Mouse (Mus musculus): Measurements from ENCODE around the gene Aanat. TPM values are rescaled to one million over a fixed set of nuclear protein-coding genes. Genes with fewer than 3 reads are reported as not detected.
A peak's percentile ranks its signal among the peaks of the same experiment; 100 is the strongest.

Aanat gene
- polyA plus RNA-seq, 1 experiment from 2014 or later: not detected

GRCm38 (mm10) chr11:116547296-116548060 is 38.8 kb upstream of the Aanat start:
- ATAC-seq: no peak
- no peak for DNase-seq
- H3K36me3 ChIP-seq (replicated peaks; ENCODE audit: insufficient read depth, low read length): peaks cover 65% of the 10 kb centered on the region
- no peak for TF ChIP-seq EP300 (IDR thresholded peaks at IDR 0.05; ENCODE audit: low read depth)
- TF ChIP-seq CTCF (IDR thresholded peaks at IDR 0.05; ENCODE audit: low read depth): no peak
- H3K4me2 ChIP-seq (ENCODE audit: low read depth, low read length): no peak overlapping the region
- no peak overlapping the region for H3K9ac ChIP-seq (replicated peaks)
- no peak overlapping the region for H3K27ac ChIP-seq (ENCODE audit: low read depth)
- peaks cover 35% of the 10 kb centered on the region for H3K4me1 ChIP-seq (ENCODE audit: insufficient read depth)
- no peaks in the 10 kb centered on the region for H3K9me3 ChIP-seq (ENCODE audit: low read length)
- H3K27me3 ChIP-seq (ENCODE audit: insufficient read depth, low read length): no peaks in the 10 kb centered on the region
- no peak overlapping the region for H3K4me3 ChIP-seq (ENCODE audit: low read depth, low read length)
- WGBS (ENCODE audit: insufficient replicate concordance): 91% methylated on average over 17 of the region's 17 CpGs

GRCm38 (mm10) chr11:116548780-116549179 is 37.5 kb upstream of the Aanat start:
- peak overlapping the region; percentile 53; the same call in 1 of the 2 replicates for H3K9ac ChIP-seq (replicated peaks)
- no peaks in the 10 kb centered on the region for H3K27me3 ChIP-seq (ENCODE audit: insufficient read depth, low read length)
- DNase-seq (no peak), ATAC-seq (no peak)
- peak overlapping the region; percentile 39; the same call in 1 of the 2 replicates for H3K27ac ChIP-seq (ENCODE audit: low read depth)
- H3K36me3 ChIP-seq (replicated peaks; ENCODE audit: insufficient read depth, low read length): peaks cover 52% of the 10 kb centered on the region
- no peaks in the 10 kb centered on the region for H3K9me3 ChIP-seq (ENCODE audit: low read length)
- TF ChIP-seq CTCF (IDR thresholded peaks at IDR 0.05; ENCODE audit: low read depth) (no peak), EP300 (IDR thresholded peaks at IDR 0.05; ENCODE audit: low read depth) (no peak)
- H3K4me2 ChIP-seq (ENCODE audit: low read depth, low read length): peak overlapping the region; percentile 60
- WGBS (ENCODE audit: insufficient replicate concordance): 93% methylated on average over 9 of the region's 9 CpGs
- H3K4me1 ChIP-seq (ENCODE audit: insufficient read depth): peaks cover 35% of the 10 kb centered on the region
- no peak overlapping the region for H3K4me3 ChIP-seq (ENCODE audit: low read depth, low read length)

GRCm38 (mm10) chr11:116549273-116550038 is 36.8 kb upstream of the Aanat start:
- Histone ChIP-seq H3K9me3 (ENCODE audit: low read length) (no peaks in the 10 kb centered on the region), H3K27ac (ENCODE audit: low read depth) (peak overlapping the region; percentile 85), H3K36me3 (replicated peaks; ENCODE audit: insufficient read depth, low read length) (peaks cover 45% of the 10 kb centered on the region), H3K4me3 (ENCODE audit: low read depth, low read length) (peak overlapping the region; percentile 15; the same call in 1 of the 2 replicates), H3K4me2 (ENCODE audit: low read depth, low read length) (peak overlapping the region; percentile 60), H3K9ac (replicated peaks) (peak overlapping the region; percentile 53), H3K27me3 (ENCODE audit: insufficient read depth, low read length) (no peaks in the 10 kb centered on the region), H3K4me1 (ENCODE audit: insufficient read depth) (peaks cover 35% of the 10 kb centered on the region)
- WGBS (ENCODE audit: insufficient replicate concordance): 39% methylated on average over 11 of the region's 11 CpGs
- TF ChIP-seq EP300 (IDR thresholded peaks at IDR 0.05; ENCODE audit: low read depth): peak; percentile 96
- no peak for TF ChIP-seq CTCF (IDR thresholded peaks at IDR 0.05; ENCODE audit: low read depth)
- ATAC-seq (peak; percentile 89), DNase-seq (peak; percentile 62)

- Histone ChIP-seq H3K4me3 (ENCODE audit: low read depth, low read length) (no peak overlapping the region), H3K36me3 (replicated peaks; ENCODE audit: insufficient read depth, low read length) (peaks cover 32% of the 10 kb centered on the region), H3K9ac (replicated peaks) (peak overlapping the region; percentile 8; the same call in 1 of the 2 replicates), H3K4me2 (ENCODE audit: low read depth, low read length) (peak overlapping the region; percentile 60), H3K4me1 (ENCODE audit: insufficient read depth) (peaks cover 40% of the 10 kb centered on the region), H3K9me3 (ENCODE audit: low read length) (no peaks in the 10 kb centered on the region), H3K27me3 (ENCODE audit: insufficient read depth, low read length) (no peaks in the 10 kb centered on the region), H3K27ac (ENCODE audit: low read depth) (peak overlapping the region; percentile 85; the same call in 1 of the 2 replicates)
- no peak for DNase-seq
- peak; percentile 34; the same call in 1 of the 2 replicates for ATAC-seq
- no peak for TF ChIP-seq CTCF (IDR thresholded peaks at IDR 0.05; ENCODE audit: low read depth)
- no peak for TF ChIP-seq EP300 (IDR thresholded peaks at IDR 0.05; ENCODE audit: low read depth)
- 46% methylated on average over 7 of the region's 7 CpGs for WGBS (ENCODE audit: insufficient replicate concordance)
Measured at GRCm38 (mm10) chr11:116550748-116551147, 35.5 kb upstream of the Aanat start.

GRCm38 (mm10) chr11:116552194-116552593 is 34.0 kb upstream of the Aanat start:
- Histone ChIP-seq H3K36me3 (replicated peaks; ENCODE audit: insufficient read depth, low read length) (peaks cover 18% of the 10 kb centered on the region), H3K4me1 (ENCODE audit: insufficient read depth) (peaks cover 47% of the 10 kb centered on the region), H3K27ac (ENCODE audit: low read depth) (no peak overlapping the region), H3K4me3 (ENCODE audit: low read depth, low read length) (no peak overlapping the region), H3K4me2 (ENCODE audit: low read depth, low read length) (no peak overlapping the region), H3K27me3 (ENCODE audit: insufficient read depth, low read length) (no peaks in the 10 kb centered on the region), H3K9ac (replicated peaks) (no peak overlapping the region; the same call in 1 of the 2 replicates), H3K9me3 (ENCODE audit: low read length) (no peaks in the 10 kb centered on the region)
- no peak for TF ChIP-seq EP300 (IDR thresholded peaks at IDR 0.05; ENCODE audit: low read depth)
- no peak for TF ChIP-seq CTCF (IDR thresholded peaks at IDR 0.05; ENCODE audit: low read depth)
- 86% methylated on average over 1 of the region's 1 CpGs for WGBS (ENCODE audit: insufficient replicate concordance)
- ATAC-seq (no peak), DNase-seq (no peak)

Measured in liver, postnatal 0 days (tissue).